Mouse (Mus musculus) neutrophil, adult 59 days (primary cell): Measurements from ENCODE around the gene Gm12258. TPM values are rescaled to one million over a fixed set of nuclear protein-coding genes. Genes with fewer than 3 reads are reported as not detected.

Experiments
- total RNA-seq, 2 experiments: library from RNA; stranded (reverse); gene quantifications; 1 replicate in 1 of 2; 2 replicates in 1 of 2; pipeline ENCODE4 v1.2.4; 2023

Gm12258 gene
- total RNA-seq = 1 to 10 TPM; 1.6 to 2.4 TPM

GRCm38 (mm10) chr11:58846919-58847461, at the start of gene Gm12258:
TSS of gene Gm12258 (plus strand) at chr11:58847158.

GRCm38 (mm10) chr11:58801558-58802228, 45.3 kb upstream of the Gm12258 start, which contains the start of gene Fam183b:
TSS of gene Fam183b (minus strand) at chr11:58801960.

GRCm38 (mm10) chr11:58814700-58815099, 32.3 kb upstream of the Gm12258 start, which contains the start of gene Olfr313:
TSS of gene Olfr313 (plus strand) at chr11:58815000.

DNA sequence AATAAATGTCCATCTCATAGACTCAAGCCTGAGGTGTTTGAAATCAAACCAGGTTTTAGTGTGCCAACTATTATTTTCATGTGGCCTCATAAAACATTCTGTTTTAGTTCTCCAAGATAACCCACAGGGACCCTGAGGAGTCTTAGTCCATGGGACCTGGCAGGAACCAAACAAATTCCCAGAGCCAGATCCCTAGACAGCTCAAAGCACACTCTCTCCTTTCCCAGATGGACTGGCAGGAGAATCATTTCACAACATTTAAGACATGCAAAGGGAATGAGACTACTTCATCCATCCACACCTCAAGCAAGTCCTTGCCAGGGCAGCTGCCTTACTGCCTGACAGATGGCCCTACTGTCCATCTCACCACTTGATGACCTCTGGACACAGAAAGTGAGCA, 18.0 kb upstream of the Gm12258 start, which contains the start of gene Olfr312:
TSS of gene Olfr312 (plus strand) at position 301 of the 400 bp plus-strand sequence.

DNA sequence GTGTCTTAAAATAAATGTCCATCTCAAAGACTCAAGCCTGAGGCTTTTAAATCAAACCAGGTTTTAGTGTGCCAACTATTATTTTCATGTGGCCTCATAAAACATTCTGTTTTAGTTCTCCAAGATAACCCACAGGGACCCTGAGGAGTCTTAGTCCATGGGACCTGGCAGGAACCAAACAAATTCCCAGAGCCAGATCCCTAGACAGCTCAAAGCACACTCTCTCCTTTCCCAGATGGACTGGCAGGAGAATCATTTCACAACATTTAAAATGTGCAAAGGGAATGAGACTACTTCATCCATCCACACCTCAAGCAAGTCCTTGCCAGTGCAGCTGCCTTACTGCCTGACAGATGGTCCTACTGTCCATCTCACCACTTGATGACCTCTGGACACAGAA, 8.0 kb upstream of the Gm12258 start, which contains the start of gene Olfr311:
TSS of gene Olfr311 (plus strand) at position 301 of the 400 bp plus-strand sequence.

DNA sequence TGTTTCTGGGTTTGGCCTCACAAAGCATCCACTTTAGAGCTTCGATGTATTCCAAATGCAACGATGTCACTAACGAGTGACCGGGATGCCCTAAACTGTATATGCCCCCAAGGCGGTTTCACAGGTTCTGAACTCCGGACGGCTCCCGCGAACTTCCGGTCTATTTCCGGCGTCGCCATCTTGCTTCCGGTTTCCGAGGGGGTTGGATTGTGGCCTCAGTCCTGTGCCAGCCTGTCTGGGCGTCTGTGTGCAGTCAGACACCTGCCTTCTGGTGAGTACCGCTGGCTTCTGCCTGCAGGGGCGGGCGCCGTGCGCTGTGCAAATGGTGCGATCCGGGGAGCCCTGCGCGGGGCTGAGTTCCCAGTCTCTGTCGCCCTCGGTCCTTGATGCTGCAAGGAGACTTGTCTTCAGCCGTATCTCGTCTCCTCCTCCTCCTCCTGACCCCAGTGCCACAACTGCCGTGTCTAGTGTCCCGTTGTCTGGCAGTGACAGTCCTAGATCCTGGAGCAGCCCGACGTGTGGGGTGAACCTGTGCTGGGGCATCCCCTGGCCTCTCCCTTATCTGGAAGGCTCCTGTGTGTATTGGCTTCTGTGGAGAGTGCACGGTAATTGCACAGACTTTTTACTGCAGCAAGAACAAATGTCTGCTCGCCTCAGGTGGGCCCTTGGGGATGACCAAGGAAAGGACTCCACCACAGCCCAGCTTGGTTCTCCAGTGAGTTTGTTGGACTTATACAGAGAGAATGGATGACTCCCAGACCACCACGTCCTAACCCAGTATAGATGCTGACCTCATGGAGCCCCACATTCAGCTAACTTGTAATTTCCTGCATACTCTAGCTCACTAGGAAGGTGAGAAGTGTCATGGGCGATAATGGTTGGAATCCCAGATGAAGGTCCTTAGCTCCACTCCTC, 20.3 kb downstream of the Gm12258 start, which contains the start of gene 2810021J22Rik:
TSS of gene 2810021J22Rik (plus strand) at position 178 of the 915 bp plus-strand sequence.

DNA sequence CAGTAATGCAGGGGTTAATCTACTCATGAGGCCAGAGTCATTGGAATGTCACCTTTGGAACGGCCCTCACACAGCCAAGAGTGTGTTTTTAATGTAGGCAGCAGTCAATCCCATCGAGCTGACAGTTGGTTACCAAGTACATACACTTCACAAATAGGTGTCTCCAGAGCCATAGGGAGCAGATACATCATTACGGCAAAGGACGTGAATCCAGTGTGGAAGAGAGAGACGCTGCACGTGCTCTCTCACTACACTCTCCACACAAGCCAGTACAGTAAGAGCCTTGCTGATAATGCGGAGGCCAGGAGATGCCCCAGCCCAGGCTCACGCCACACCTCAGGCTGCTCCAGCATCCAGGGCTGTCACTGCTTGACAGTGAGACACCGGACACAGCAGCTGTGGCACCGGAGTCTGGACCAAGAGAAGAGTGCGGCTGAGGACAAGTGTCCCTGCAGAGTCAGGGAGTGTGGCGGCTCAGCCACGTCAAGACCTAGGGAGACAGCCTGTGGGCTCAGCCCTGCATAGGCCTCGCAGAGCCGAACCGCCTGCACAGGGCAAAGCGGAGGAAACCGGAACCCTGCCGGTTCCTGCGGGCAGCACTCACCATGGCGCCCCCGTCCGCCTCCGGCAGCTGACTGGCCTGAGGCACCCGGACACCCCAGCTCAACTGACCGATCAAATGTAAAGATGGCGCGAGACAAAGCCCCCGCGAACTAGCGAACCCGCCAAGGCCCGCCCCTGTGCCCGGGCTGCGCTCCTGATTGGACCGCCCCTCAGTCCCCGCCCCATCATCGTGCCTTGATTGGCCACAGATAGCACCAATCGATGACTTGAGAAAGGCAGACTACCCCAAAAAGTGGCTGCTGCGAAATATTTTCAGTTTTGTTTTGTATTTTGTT, 56.8 kb downstream of the Gm12258 start, which contains the start of gene Zfp39:
TSS of gene Zfp39 (minus strand) at position 715 of the 899 bp plus-strand sequence.

Other genes with a start within 250 kb of the Gm12258 start
- not detected for gene 2210407C18Rik, start 231.1 kb upstream of the Gm12258 start, total RNA-seq
- gene Olfr323, start 216.7 kb upstream of the Gm12258 start, total RNA-seq = not detected
- gene Trim58, start 206.7 kb upstream of the Gm12258 start, total RNA-seq = 1 to 10 TPM in 1 of 2 experiments, under 1 TPM in 1; 0.88 to 1.2 TPM
- gene Olfr322, start 188.4 kb upstream of the Gm12258 start, total RNA-seq = under 1 TPM in 1 of 2 experiments, not detected in 1; 0.07 TPM
- gene Olfr320, start 166.1 kb upstream of the Gm12258 start, total RNA-seq = not detected
- not detected for gene Olfr319, start 148.0 kb upstream of the Gm12258 start, total RNA-seq
- under 1 TPM; 0.11 to 0.18 TPM for gene Olfr318, start 123.1 kb upstream of the Gm12258 start, total RNA-seq
- not detected for gene Olfr317, start 107.9 kb upstream of the Gm12258 start, total RNA-seq
- not detected for gene Olfr316, start 94.4 kb upstream of the Gm12258 start, total RNA-seq
- gene Olfr315, start 74.0 kb upstream of the Gm12258 start, total RNA-seq = not detected
- gene Olfr314, start 64.2 kb upstream of the Gm12258 start, total RNA-seq = not detected
- not detected for gene Fam183b, start 45.2 kb upstream of the Gm12258 start, total RNA-seq
- gene Olfr313, start 32.2 kb upstream of the Gm12258 start, total RNA-seq = not detected
- gene Olfr312, start 17.9 kb upstream of the Gm12258 start, total RNA-seq = not detected
- gene Olfr311, start 7.9 kb upstream of the Gm12258 start, total RNA-seq = not detected
- gene 2810021J22Rik, start 20.1 kb downstream of the Gm12258 start, total RNA-seq = 1 to 10 TPM; 2.2 to 3.8 TPM
- gene Zfp39, start 57.1 kb downstream of the Gm12258 start, total RNA-seq = 1 to 10 TPM; 4.5 to 4.9 TPM
- 1 to 10 TPM; 3.0 to 8.3 TPM for gene Btnl10, start 70.8 kb downstream of the Gm12258 start, total RNA-seq
- 10 to 100 TPM; 48.0 to 49.7 TPM for gene Rnf187, start 91.8 kb downstream of the Gm12258 start, total RNA-seq
- gene Hist3h2ba, start 101.8 kb downstream of the Gm12258 start, total RNA-seq = 10 to 100 TPM; 14.0 to 44.6 TPM
- 10 to 100 TPM; 56.8 to 72.0 TPM for gene Hist3h2a, start 107.5 kb downstream of the Gm12258 start, total RNA-seq
- gene Trim17, start 107.5 kb downstream of the Gm12258 start, total RNA-seq = not detected
- 10 to 100 TPM; 60.6 to 63.2 TPM for gene Trim11, start 130.9 kb downstream of the Gm12258 start, total RNA-seq